Mouse (Mus musculus): ENCODE results near the gene Dok1. TPM values are rescaled to one million over a fixed set of nuclear protein-coding genes. Genes with fewer than 3 reads are reported as not detected.

Dok1 gene
- total RNA-seq (2017), result 20.7 and 25.4 TPM in 2 replicates

DNA sequence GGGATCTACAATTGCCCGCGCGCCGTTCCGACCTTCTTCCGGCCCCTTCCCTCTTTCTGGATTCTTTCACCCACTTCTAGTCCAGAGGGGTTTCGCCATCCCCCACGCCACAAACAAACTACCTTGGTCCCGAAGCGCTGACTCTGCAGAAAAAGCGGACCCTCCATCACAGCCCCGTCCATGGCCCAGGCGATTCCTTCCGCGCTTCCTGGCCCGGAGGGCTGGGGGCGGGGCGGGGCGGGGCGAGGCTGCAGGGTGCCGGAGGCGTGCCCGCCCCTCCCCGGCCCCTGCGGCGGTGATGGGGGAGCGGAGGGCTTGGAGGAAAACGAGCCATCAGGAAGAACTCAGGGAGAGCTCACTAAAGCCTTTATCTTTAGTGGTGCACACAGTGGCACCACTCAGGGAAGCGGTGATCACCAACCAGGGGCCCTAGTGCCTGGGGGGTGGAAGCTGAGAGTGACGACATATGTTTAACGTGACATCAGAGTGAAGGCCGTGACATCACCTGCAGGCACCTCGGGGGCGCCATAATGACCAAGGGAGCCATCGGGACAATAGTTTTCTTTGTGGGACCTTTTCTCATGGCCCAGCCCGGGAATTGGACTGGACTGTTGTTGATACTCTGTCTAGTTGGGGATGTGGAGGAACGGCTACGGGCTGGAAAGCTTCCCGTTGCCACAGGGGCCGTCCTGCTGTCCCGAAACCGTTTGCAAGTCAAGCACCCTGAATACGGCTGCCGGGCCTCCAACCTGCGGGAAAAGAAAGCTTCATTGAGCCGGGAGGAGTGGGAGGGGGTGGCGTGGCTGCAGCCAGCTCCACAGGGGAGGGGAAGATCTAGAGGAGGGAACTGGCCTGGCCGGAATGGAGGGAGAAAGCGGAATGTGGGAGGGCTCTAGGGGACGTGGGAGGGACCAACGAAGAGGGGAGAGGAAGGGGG, at the start of gene Dok1, which contains the start of gene Loxl3:
Dok1 (minus strand) TSS at position 223 of the 937 bp plus-strand sequence.
Loxl3 (plus strand) TSS at position 925 of the 937 bp plus-strand sequence.
- peak; percentile 41 for ATAC-seq (ENCODE audit: extremely low read depth, insufficient number of reproducible peaks, low FRiP score, poor library complexity, severe bottlenecking)

DNA sequence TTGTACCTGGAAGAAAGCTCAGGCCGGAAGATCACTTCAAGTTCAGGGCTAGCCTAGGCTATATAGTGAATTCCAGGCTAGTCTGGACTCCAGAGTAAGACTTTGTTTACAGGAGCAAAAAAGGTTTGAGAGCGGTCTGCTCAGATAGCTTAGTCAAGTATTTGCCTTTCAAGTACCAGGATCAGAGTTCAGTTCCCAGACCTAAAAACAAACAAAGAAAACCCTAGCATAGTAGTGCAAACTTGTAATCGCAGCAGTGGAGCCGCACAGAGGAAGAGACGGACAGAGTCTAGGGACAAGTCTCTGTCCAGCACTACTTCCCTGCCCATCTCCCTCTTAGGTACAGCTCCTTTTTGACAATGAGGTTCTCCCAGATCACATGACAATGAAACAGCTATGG, 46.9 kb upstream of the Dok1 start:
- ATAC-seq (ENCODE audit: extremely low read depth, insufficient number of reproducible peaks, low FRiP score, poor library complexity, severe bottlenecking), result no peak

DNA sequence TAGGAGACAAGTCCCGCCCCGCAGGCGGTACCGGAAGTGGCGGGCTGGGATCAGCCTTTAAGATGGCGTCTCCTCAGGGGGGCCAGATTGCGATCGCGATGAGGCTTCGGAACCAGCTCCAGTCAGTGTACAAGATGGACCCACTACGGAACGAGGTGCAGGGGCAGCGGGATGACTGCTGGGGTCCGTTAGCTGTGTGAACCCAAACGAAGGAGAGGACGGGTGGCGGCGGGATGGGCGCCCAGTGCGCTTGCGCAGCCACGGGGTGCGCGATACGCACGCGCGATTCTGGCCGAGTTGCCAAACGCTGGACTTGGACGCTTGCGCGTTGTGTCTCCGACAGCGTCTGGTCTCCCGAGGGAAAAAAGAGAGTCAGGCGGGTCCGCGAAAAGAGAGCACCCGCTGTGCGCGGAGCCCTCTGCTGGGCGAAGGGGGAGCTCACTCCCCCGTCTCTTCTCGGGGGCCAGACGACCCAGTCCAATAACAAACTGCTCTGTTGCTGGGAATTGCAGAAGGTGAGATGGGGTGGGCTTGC, 45.1 kb upstream of the Dok1 start:
- peak; percentile 91 for ATAC-seq (ENCODE audit: extremely low read depth, insufficient number of reproducible peaks, low FRiP score, poor library complexity, severe bottlenecking)

DNA sequence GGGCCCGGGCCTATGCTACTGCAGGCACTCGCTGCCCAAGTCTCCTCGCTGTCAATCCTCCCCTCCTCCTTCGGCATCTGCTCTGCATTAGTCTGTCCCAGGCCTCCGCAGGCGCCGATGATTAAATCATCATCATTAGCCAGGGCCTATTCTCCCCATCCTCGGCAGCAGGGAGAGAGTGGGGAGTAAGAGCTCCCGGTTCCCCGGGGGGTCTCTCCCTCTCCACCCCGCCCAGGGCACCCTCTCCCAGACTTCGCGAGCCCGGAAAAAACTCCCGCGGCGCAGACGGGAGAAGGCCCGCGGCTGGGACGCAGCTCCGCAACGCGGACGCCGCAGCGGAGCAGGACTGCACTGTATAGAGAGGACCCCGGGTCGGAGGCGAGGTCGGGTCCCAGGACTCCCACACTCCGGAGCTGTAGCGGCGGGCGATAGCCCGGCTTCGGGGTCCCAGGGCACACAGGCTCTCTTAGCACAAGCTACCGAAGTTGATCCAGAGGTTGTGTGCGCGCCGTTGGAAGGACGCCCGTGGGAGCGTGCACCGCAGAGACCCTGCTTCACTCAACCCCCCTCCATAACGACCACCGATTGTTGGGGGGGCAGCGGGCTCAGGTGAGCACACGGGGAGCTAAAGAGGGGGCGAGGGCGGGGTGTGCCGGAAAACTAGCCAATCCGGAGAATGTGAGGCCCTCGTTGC, 44.5 kb upstream of the Dok1 start, which contains the start of gene Pcgf1:
Pcgf1 (plus strand) TSS at position 240 of the 694 bp plus-strand sequence.
- ATAC-seq (ENCODE audit: extremely low read depth, insufficient number of reproducible peaks, low FRiP score, poor library complexity, severe bottlenecking), result no peak

DNA sequence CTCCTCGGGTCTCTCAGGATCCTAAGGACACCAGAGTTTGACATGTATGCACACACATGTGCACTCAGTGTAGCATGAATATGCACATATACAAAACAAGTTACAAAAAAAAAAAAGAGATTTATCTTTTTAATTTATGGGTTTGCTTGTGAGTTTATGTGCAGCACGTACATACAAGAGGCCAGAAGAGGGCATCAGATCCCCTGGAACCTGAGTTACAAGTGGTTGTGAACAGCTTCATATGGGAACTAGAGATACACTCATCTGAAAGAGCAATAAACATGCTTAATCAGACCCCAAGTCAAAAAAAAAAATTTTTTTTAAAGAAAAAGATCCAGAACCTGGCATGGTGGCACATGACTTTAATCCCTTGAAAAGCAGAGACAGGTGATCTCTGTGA, 41.7 kb upstream of the Dok1 start:
- no peak for ATAC-seq (ENCODE audit: extremely low read depth, insufficient number of reproducible peaks, low FRiP score, poor library complexity, severe bottlenecking)

DNA sequence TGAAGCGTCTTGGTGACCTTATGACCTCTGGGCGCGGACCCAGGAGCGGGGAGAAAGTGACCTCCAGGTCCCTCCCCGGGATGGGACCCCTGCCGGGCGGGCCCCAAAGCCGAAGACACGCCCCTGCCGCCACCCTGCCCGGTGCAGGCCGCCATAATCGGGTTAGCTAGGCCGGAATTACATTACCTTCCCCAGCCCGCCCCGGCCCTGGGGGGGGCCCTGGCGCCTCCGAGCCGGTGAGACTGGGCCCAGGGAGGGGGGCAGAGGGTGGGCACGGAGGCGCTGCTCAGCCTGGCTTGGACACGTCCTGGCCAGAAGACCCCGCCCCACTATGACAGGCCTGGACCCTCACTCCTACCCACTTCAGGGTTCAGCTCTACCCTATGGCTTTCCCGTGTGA, 37.9 kb upstream of the Dok1 start:
- ATAC-seq (ENCODE audit: extremely low read depth, insufficient number of reproducible peaks, low FRiP score, poor library complexity, severe bottlenecking), result no peak

DNA sequence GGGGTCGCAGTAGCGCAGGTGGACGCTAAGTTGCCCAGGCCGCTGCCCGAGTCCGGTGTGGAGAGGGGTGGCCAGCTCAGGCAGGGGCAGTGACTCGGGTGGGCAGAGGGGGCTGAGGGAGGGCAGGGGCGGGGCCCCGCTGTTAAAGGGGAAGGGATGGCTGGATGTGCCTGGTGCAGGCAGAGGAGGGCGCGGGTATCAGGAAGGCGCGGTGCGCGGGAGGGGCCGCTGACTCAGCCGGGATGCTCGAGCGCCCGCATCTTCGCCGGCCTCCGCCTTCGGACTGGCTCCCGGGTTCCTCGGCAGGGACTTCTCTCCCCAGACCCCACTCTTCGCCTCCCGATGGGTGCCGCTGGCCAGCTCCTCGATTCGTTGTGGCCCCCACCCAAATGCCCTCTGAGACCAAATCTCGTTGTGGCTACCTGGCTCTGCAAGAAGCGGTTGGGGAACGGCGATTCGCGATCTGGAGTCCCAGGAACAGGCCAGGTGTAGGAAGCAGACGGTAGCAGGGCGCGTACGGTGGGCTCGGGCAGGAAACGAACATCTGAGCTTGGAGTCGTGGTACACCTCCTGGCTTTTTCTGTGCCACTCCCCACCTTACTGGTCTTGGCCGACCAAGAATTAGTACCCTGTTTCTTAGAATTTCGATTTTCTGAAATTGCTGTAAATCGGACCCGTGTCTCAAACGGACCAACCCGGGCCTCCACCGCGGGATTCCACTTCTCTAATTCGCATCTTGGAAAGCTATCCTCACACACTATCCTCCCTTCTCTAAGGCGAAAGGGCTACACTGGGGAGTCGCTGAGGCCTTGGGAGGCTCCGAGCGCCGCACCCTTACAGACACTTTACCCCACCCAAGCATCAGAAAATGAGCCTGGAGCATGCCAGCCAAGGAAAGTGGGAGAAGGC, 37.3 kb upstream of the Dok1 start:
- no peak for ATAC-seq (ENCODE audit: extremely low read depth, insufficient number of reproducible peaks, low FRiP score, poor library complexity, severe bottlenecking)

DNA sequence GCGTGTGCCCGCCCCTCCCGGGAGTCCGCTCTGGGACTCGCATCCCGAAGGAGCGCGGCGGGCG, 36.8 kb upstream of the Dok1 start, which contains the start of gene Tlx2:
Tlx2 (minus strand) TSS at position 47 of the 64 bp plus-strand sequence.
- no peak for ATAC-seq (ENCODE audit: extremely low read depth, insufficient number of reproducible peaks, low FRiP score, poor library complexity, severe bottlenecking)

DNA sequence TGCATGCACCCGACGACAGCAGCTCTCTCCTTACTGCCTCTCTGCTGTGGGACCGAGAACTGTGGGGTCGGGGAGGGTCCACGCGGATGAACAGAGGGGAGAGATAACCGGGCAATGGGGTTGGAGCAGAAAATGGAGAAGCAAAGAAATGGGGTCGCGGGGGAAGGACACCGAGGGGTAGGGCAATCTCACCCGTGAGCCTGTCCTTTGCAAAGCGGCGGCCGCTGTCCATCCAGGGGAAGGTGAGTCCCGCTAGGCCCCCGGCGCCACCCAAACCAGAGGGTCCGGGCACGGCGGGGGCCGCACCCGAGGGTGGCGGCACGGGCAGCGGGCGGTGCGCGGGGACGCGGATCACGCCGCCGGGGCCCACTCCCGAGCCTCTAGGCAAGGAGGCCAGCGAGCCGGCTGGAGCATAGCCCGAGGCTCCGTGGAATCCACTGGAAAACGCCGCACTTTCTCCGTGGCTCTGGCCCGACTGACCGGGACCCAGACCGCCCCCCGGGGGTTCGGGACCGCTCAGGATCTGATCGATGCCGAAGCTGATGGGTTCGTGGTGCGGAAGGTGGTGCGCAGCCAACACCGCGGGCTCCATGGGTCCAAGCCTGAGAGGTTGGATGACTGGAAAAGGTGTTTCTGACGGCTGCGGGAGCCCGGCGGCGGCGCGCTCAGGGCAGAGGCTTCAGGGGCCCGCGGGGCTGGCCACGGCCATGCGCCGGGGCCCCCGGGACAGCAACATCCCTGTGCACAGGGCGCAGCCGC, 36.4 kb upstream of the Dok1 start:
- no peak for ATAC-seq (ENCODE audit: extremely low read depth, insufficient number of reproducible peaks, low FRiP score, poor library complexity, severe bottlenecking)

DNA sequence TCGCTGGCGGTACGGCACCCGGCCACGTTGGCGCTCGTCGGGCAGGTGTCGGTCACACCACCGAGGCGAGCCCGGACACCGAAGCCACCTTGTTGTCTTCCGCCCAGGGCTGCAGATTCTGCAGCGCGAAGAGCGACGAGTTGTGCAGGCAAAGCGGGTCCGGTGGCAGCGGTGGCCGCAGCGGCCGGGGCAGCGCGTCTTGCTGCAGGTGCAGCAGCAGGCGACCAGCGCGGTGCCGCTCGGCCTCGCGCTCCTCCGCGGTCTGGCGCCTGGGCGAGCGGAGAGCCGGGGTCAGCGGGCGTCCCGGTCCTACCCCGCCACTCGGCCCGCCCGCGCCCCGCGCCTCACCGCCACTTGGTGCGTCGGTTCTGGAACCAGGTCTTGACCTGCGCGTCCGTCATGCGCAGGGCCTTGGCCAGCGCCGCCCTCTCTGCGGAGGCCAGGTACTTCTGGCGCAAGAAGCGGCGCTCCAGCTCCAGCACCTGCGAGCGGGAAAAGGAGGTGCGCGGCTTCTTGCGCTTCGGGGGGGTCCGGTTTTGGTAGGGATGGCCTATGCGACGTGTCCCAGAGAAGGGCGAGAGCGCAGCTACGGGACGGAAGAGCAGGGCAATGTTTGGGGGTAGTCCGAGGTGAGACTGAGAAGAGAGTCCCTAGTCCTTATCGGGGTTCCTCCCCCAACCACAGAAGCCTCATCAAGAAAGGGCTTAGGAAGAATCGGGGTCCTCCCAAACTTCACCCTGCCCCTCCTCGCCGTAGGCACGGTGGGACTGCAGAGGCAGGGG, 35.6 kb upstream of the Dok1 start:
- no peak for ATAC-seq (ENCODE audit: extremely low read depth, insufficient number of reproducible peaks, low FRiP score, poor library complexity, severe bottlenecking)

DNA sequence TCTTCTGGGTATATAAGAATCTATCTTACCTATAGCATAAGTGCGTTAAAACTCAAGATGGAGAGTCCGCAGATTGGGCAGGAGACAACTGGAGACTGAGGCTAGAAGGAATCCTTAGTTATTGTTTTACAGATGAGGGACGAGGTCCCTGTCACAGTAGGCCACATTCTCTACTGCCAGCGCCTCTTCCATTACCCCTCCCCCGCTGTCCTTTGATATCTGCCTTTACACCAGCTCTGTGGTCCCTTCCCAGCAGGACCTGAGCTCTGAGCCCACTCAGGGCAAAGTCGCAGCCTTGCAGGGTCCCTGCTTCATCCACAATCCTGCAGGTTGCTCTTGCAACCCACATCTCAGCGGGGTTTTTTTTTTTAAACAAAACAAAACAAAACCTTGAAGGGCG, 35.0 kb upstream of the Dok1 start:
- no peak for ATAC-seq (ENCODE audit: extremely low read depth, insufficient number of reproducible peaks, low FRiP score, poor library complexity, severe bottlenecking)

DNA sequence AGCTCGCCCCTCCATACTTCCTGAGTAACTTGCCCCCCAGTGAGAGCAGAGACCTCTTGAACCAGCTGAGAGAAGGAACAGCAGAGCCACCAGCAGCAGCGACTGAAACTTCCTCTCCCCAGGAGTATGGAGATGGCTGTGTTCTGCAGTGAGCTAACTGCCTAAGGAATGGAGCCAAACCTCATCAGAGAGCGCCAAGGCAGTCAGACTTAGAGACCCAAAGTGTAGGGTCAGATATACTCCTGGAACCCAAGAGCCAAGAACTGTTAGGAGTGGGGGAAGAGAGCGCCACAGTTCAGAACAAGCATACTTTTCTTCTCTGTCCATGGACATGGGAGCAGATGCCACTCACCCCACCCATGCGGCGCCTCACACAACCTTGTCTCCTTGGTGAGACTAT, 33.2 kb upstream of the Dok1 start:
- ATAC-seq (ENCODE audit: extremely low read depth, insufficient number of reproducible peaks, low FRiP score, poor library complexity, severe bottlenecking), result no peak

DNA sequence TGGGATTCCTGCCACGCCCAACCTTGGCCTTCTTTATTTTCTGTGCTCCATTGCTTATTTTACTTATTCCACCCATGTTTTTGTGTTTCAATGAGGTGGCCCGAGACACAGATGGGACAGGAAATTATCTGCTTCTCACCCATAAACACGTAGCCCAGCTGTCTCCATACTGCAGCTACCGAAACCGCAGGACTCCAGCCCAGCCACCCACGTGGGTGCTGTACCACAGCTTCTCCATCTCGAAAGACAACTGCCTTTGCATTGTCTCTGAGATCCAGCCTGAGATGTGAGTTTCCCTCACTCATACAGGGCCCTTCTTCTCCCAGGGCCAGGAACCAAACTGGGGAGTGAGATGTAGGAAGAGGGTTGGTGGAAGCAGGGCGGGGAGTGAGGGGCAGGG, 32.7 kb upstream of the Dok1 start:
- no peak for ATAC-seq (ENCODE audit: extremely low read depth, insufficient number of reproducible peaks, low FRiP score, poor library complexity, severe bottlenecking)

DNA sequence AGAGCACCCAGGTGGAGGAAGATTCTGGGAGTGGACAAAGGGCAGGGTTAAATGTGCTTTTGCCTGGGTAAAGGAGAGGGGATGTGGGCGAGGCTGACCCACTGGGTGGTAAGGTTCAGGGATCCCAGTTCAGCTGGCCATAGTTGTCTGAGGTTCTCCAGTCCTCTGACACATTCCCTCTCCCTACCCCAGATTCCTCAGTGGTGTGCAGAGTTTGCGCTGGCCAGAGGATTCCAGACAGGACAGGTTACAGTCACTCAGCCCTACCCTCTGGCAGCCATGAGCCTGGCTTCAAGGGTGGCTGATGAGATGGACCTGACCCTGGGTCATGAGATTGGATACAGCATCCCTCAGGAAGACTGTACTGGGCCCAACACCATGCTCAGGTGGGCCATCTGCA, 25.5 kb upstream of the Dok1 start:
- no peak for ATAC-seq (ENCODE audit: extremely low read depth, insufficient number of reproducible peaks, low FRiP score, poor library complexity, severe bottlenecking)

DNA sequence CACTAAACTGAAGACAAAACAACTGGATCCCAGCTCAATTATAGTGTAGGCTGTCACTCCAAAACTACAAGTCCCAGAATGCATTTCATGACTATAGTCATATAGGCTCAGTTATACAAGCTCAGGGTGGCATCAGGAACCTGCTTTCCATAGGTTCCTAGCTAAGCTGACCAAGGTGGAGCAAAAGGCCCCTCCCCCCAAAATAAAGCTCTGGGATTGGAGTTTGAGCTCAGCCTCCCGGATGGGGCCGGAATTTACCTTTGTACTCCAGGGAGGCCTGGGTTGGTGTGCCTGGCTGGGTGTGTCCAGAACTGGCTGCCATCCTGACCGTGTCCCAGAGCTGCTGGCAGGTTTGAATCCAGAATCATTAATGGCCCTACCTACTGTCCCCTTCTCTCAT, 24.5 kb upstream of the Dok1 start, which contains the start of gene Dqx1:
Dqx1 (plus strand) TSS at position 55 of the 400 bp plus-strand sequence.
- ATAC-seq (ENCODE audit: extremely low read depth, insufficient number of reproducible peaks, low FRiP score, poor library complexity, severe bottlenecking), result no peak

DNA sequence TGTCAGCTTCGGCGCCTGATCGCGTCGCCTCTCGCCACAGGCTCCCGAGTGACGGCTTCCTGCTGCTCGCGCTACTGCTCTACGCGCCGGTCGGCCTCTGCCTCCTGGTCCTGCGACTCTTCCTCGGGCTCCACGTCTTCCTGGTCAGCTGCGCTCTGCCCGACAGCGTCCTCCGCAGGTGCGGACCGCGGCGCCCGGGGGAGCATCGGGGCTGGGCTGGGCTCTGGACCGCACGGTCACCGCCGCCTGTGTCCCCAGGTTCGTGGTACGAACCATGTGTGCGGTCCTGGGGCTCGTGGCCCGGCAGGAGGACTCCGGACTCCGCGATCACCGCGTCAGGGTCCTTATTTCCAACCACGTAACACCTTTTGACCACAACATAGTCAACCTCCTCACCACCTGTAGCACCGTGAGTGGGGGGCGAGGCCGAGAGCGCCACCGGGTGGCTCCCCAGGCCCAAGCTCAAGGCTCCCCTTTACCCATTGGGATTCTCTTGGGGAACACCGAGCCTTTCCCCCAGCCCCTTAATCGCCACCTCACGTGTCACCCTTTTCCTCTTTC, 21.7 kb upstream of the Dok1 start, which contains the start of gene Htra2:
Htra2 (minus strand) TSS at position 403 of the 561 bp plus-strand sequence.
- ATAC-seq (ENCODE audit: extremely low read depth, insufficient number of reproducible peaks, low FRiP score, poor library complexity, severe bottlenecking), result no peak

DNA sequence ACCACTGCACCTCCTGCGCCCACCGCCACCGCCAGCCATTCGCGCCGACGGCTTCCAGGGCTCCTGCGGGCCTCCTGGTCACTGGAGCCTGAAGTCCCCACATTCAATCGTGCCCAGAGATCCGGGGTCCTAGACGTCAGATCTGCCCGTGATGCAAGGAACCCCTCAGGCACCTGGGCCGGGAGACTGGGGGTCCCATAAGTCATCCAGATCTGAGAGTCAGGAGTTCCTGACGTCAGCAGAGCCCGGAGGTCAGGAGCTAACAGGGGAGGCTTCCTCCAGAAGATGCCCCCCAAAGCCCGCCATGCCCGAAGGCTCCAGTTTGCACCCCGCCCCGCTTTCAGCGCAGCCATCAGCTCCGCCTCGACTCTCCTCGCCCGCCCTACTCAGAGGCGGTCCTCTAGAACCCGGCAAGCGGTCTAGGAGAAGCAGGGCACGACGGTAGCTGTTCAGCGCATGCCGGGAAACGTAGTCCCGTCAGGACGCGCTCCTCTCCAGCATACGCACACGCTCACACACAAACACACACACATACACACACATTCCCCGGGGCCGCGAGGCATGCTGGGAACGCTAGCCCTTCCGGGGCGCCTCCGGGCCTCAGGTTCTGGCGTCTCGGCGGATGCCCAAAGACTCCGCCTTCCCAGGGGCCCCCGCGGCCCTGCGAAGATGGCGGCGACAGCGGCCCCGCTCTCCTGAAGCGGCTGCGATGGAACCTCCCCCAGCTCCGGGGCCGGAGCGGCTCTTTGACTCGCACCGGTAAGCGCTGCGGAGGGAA, 21.0 kb upstream of the Dok1 start, which contains the start of gene Aup1:
Aup1 (plus strand) TSS at position 448 of the 778 bp plus-strand sequence.
- peak; percentile 93 for ATAC-seq (ENCODE audit: extremely low read depth, insufficient number of reproducible peaks, low FRiP score, poor library complexity, severe bottlenecking)
